Mouse (Mus musculus) urinary bladder, postnatal 36 days (tissue): ENCODE measurements at regions not wholly inside any gene's neighbourhood (a gene's known extent, or its start where the extent isn't known, plus 50 kb on each side); places are given as distances from the start of the nearest gene placed in this dataset.

ENCODE experiments used
- DNase-seq, 2 experiments: peaks; one replicate each; pipeline ENCODE4 v3.0.0; 2022; ENCODE audit warnings: low spot score in 2 of 2, mixed read lengths in 1 of 2

GRCm38 (mm10) chr9:8273253-8273652 lies 139.2 kb upstream of the Cep126 start:
- no peak for DNase-seq

GRCm38 (mm10) chr9:8249542-8249941 lies 115.4 kb upstream of the Cep126 start:
- DNase-seq: no peak

DNA sequence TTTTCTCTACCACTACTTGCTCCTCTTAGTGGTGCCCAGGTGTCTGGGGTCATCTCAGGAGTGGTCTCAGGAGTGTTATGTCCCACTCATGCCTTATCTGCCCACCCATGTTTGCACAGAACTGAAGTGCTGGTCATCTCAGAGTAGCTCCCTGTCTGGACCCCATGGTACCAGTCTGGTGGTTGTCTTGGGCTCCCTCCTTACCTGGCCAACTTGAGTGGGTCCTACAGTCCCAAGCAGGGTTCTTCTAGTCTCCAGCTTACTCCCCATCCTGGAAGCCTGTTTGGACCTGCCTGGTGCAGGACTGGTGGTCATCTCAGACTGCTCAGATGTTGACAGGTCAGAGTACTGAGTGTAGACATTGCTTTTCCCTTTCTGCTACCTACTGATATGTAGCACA lies 94.0 kb upstream of the Cep126 start:
- no peak for DNase-seq

- DNase-seq: no peak
These were observed 92.3 kb upstream of the Cep126 start for GRCm38 (mm10) chr9:8226415-8226814.

GRCm38 (mm10) chr9:8208855-8209254 lies 74.8 kb upstream of the Cep126 start:
- DNase-seq: peak; percentile 30 to 37

DNA sequence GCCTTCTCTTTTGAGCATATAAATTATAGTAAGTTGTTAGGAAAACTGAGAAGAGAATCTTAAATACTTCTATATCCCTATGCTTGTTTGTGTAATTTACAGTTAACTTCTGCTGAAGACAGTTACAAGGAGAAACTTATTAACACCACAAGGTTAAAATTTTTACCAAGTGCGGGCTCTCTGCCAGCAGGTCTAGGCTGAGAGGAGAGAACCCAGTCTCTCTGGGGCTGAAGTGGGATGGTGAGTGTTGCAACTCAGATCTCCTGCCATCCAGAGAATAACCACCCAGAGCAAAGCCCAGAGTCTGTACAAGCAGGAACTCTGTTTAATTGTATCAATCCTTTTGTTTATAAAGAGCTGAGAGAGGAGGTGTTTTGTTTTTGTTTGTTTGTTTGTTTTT lies 51.3 kb upstream of the Cep126 start:
- no peak for DNase-seq
